2 mouse cellular contexts compared by ENCODE assay signal in genomic region chr9:44268027-44268360, GRCm38 (mm10).
TF ChIP-seq lines count a peak whose summit lies in the region.

No protein-coding gene starts in this region.

TF ChIP-seq in C2C12, 6 proteins besides CTCF, POLR2A, EP300 and RAD21:
- TF ChIP-seq MYOD1 (IDR thresholded peaks at IDR 0.05; ENCODE audit: control insufficient read depth, insufficient read length, low read depth) (no peak), MAX (IDR thresholded peaks at IDR 0.05) (no peak), CEBPB (IDR thresholded peaks at IDR 0.05; ENCODE audit: low read depth) (no peak), MYOG (IDR thresholded peaks at IDR 0.05; ENCODE audit: control insufficient read depth, extremely low read depth, insufficient read length) (no peak), FOSL1 (IDR thresholded peaks at IDR 0.05; ENCODE audit: insufficient read depth, low read length, poor library complexity, severe bottlenecking) (no peak)

TF ChIP-seq in myocyte, 11 proteins besides CTCF, POLR2A, EP300 and RAD21:
- no peak for TF ChIP-seq USF1 (IDR thresholded peaks at IDR 0.05; ENCODE audit: low read depth)
- TF ChIP-seq MAX (IDR thresholded peaks at IDR 0.05; ENCODE audit: low read depth) = no peak
- no peak for TF ChIP-seq MYOD1 (IDR thresholded peaks at IDR 0.05; ENCODE audit: control insufficient read depth in 1 of 3, insufficient read length in 2 of 3, low read depth in 2 of 3)
- no peak for TF ChIP-seq SRF (IDR thresholded peaks at IDR 0.05; ENCODE audit: control insufficient read depth, insufficient read length, low read depth)
- peak; percentile 72 for TF ChIP-seq POLR2AphosphoS2 (IDR thresholded peaks at IDR 0.05; ENCODE audit: insufficient read length, low read depth)
- TF ChIP-seq MYOG (IDR thresholded peaks at IDR 0.05; ENCODE audit: control insufficient read depth in 1 of 3, insufficient read depth in 1 of 3, insufficient read length in 2 of 3, low read depth in 2 of 3) = peak in 1 of 3 experiments; percentile 6
- no peak for TF ChIP-seq CEBPB (IDR thresholded peaks at IDR 0.05; ENCODE audit: insufficient read depth, poor library complexity, severe bottlenecking)
- no peak for TF ChIP-seq TCF12 (IDR thresholded peaks at IDR 0.05; ENCODE audit: insufficient read depth, poor library complexity, severe bottlenecking)
- TF ChIP-seq REST (IDR thresholded peaks at IDR 0.05; ENCODE audit: insufficient read depth, insufficient read length) = no peak
- TF ChIP-seq E2F4 (IDR thresholded peaks at IDR 0.05; ENCODE audit: insufficient read depth) = no peak
- no peak for TF ChIP-seq TCF3 (IDR thresholded peaks at IDR 0.05; ENCODE audit: insufficient read length, low read depth)
